Mouse (Mus musculus): ENCODE data around the gene Rtn4rl2.

DNA sequence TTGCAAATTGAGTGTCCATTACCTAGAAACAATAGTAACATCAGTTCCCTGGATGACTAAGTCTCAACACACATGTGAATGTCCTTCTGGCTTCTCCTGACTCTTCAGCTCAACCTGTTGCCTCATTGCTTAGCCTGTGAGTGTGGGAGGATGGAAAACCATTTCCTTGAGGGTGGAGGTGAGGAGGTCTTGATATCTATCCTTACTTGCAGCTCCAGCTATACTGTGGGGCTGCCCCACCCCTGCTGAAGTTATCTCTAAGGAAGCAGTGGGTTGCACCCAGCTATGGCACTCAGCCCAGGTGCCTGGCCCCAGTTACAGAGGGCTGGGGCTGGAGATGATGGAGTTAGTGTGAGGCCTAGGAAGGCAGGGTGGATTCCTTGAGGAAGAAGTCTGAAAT is 44.6 kb downstream of the Rtn4rl2 start:
- TF ChIP-seq POLR2A (IDR thresholded peaks at IDR 0.05; ENCODE audit: borderline replicate concordance, insufficient read depth, low read length) (no peak), CTCF (IDR thresholded peaks at IDR 0.05; ENCODE audit: borderline replicate concordance, insufficient read depth, low read depth, low read length) (no peak)

All from cerebellum, adult 2 months (tissue).